Mouse (Mus musculus) forebrain, postnatal 0 days (tissue): ENCODE measurements around the gene Rtf2. TPM values are rescaled to one million over a fixed set of nuclear protein-coding genes. Genes with fewer than 3 reads are reported as not detected.

ENCODE experiments used
- ATAC-seq: fragments of 200-750 bp; cut with Nextera tagmentation; 2 replicates; pipeline ENCODE4 v1.8.0; 2017; ENCODE audit warnings: mild to moderate bottlenecking, moderate library complexity
- DNase-seq: peaks from one replicate; pipeline ENCODE4 v3.0.0-alpha.2; 2015
- H3K27ac ChIP-seq: fragments of 300-500 bp; sonication (generic); 2 replicates; pipeline ENCODE4 v1.5.1; 2014; ENCODE audit warnings: low read depth, mild to moderate bottlenecking, antibody characterized with exemption, low read length, moderate library complexity, mixed read lengths
- H3K27me3 ChIP-seq: fragments of 300-500 bp; sonication (generic); 2 replicates; pipeline ENCODE4 v1.6.1; 2014; ENCODE audit warnings: mild to moderate bottlenecking, low read length, mixed read lengths; ENCODE audit not compliant: insufficient read depth
- H3K36me3 ChIP-seq: fragments of 300-500 bp; sonication (generic); 2 replicates; pipeline ENCODE4 v1.6.1; 2014; ENCODE audit warnings: mild to moderate bottlenecking, moderate library complexity; ENCODE audit not compliant: insufficient read depth
- H3K4me1 ChIP-seq: fragments of 300-500 bp; sonication (generic); 2 replicates; pipeline ENCODE4 v1.6.1; 2014; ENCODE audit warnings: antibody characterized with exemption; ENCODE audit not compliant: insufficient read depth
- H3K4me2 ChIP-seq: fragments of 300-500 bp; sonication (generic); 2 replicates; pipeline ENCODE4 v1.6.1; 2014; ENCODE audit warnings: low read depth, mild to moderate bottlenecking, moderate library complexity
- H3K4me3 ChIP-seq: fragments of 300-500 bp; sonication (generic); 2 replicates; pipeline ENCODE4 v1.5.1; 2014; ENCODE audit warnings: low read depth, low read length, mixed read lengths
- H3K9ac ChIP-seq: fragments of 300-500 bp; sonication (generic); 2 replicates; pipeline ENCODE4 v1.6.1; 2014; ENCODE audit warnings: mild to moderate bottlenecking
- H3K9me3 ChIP-seq: fragments of 300-500 bp; sonication (generic); 2 replicates; pipeline ENCODE4 v1.6.1; 2016; ENCODE audit warnings: low read length
- CTCF ChIP-seq: sonication (generic); IDR thresholded peaks from 2 replicates; pipeline ENCODE4 v1.5.1; 2016; ENCODE audit warnings: antibody characterized with exemption, control low read depth, low read depth
- WGBS: fragments of 180-500 bp; shearing (Covaris S2); extraction: QIAGEN DNeasy Blood & Tissue Kit; methylation state at CpG from one replicate; pipeline ENCODE4 v1.1.7; 2014; 5-methylcytosine and 5-hydroxymethylcytosine counted together
- polyA plus RNA-seq: library from polyadenylated mRNA; unstranded; fragments of >200 nt; fragmentation: Nextera tagmentation; extraction: Ambion mirVana; gene quantifications from 2 replicates; pipeline ENCODE4 v1.2.1, GENCODE M21; 2015
- total RNA-seq: library from RNA; depleted of rRNA; stranded (reverse); fragments of >200 nt; gene quantifications from 2 replicates; pipeline ENCODE4 v1.2.3, GENCODE M21; 2014

Gene Rtf2
- total and polyA plus RNA-seq, 2 experiments from 2014 or later: 84.0 to 99.6 TPM

DNA sequence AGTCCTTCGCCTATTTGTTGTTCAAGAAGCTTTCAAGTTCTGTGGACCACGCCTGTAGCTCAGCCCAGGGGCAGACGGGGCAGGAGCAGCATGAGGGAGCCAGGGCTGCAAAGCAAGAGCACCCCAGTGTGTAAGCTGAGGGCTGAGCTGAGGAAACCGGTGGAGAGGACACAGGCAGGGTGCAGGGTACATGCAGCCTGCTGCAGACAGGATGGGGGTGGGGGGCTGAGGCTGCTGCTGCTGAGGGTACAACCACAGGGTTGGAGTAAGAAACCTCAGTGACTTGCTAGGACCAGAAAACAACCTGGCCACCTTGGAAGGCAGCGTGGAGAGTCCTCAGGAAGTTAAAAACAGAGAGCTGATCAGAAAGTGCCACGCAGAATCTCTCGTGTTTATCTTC is 39.9 kb downstream of the Rtf2 start:
- Histone ChIP-seq H3K27ac (no peak overlapping the region), H3K27me3 (no peaks in the 10 kb centered on the region), H3K9me3 (no peaks in the 10 kb centered on the region), H3K4me3 (no peak overlapping the region), H3K36me3 (no peaks in the 10 kb centered on the region), H3K4me2 (no peak overlapping the region), H3K9ac (no peak overlapping the region), H3K4me1 (no peaks in the 10 kb centered on the region)
- ATAC-seq (no peak), DNase-seq (no peak)
- WGBS: 67% methylated on average over 7 of the region's 7 CpGs
- no peak for TF ChIP-seq CTCF

DNA sequence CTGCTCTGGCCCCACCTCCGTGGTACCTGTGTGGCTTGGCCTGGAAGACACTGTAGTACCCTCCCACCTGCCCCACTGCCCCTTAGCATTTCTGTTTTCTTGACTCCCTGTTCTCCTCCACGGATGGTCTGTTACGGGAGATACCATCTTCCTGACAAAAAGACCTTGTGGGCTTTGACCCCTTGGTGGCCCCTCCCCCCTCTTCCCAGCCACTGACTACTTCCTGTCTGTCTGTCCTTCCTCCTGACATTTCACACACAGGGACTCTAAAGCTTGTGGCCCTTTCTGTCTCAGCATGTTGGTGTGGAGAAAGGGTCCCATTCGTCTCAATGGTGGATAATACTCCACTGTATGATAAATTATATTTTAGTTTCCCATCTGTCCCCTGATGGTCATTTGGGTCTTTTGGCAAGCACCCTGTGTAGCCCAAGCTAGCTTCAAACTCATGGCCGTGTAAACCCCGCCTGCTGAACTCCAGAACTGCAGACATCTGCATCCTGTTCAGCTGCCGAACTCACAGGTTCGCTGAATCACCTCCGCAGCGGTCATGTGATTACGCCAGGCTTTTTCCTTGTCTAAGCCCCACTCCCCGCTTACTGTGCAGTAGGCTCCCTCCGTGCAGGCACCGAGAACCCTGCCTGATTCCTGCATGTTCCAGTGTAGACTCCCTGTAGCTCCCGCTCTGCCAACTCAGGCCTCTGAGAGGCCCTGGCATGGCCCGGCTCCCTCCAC is 41.5 kb downstream of the Rtf2 start:
- no peak overlapping the region for H3K27ac ChIP-seq
- H3K9me3 ChIP-seq: no peaks in the 10 kb centered on the region
- DNase-seq: no peak
- no peak overlapping the region for H3K4me2 ChIP-seq
- no peaks in the 10 kb centered on the region for H3K27me3 ChIP-seq
- H3K9ac ChIP-seq: no peak overlapping the region
- TF ChIP-seq CTCF: no peak
- ATAC-seq: no peak
- 85% methylated on average over 16 of the region's 16 CpGs for WGBS
- H3K36me3 ChIP-seq: no peaks in the 10 kb centered on the region
- no peak overlapping the region for H3K4me3 ChIP-seq
- H3K4me1 ChIP-seq: no peaks in the 10 kb centered on the region

DNA sequence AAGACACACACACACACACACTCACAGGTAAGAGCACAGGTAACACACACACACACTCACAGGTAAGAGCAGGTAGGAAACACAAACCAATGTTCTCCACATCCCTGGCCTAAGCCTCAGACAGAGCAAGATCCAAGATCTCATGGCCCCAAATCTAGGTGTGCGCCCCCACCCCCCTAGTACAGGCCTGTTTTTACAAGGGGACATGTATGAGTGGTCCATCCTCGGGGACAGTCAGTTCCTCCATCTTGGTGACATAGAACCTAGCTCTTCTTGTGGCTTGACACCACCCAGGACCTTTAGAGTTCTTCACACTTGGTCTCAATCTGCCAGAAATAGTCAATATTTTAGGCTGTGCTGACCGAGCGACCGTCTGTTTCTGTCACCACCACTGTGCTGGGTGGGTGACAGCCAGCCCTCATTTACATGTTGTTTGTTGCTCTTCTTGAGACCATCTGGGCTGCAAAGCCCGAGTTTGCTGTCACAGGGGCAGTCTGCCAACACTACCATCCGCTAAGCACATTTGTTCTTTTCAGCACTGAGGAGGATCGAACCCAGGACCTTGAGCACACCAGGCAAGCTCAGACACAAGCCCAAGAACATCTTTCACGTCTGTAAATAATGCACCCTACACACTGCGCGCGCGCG is 43.5 kb downstream of the Rtf2 start:
- WGBS: 61% methylated on average over 14 of the region's 14 CpGs
- TF ChIP-seq CTCF: no peak
- no peaks in the 10 kb centered on the region for H3K27me3 ChIP-seq

DNA sequence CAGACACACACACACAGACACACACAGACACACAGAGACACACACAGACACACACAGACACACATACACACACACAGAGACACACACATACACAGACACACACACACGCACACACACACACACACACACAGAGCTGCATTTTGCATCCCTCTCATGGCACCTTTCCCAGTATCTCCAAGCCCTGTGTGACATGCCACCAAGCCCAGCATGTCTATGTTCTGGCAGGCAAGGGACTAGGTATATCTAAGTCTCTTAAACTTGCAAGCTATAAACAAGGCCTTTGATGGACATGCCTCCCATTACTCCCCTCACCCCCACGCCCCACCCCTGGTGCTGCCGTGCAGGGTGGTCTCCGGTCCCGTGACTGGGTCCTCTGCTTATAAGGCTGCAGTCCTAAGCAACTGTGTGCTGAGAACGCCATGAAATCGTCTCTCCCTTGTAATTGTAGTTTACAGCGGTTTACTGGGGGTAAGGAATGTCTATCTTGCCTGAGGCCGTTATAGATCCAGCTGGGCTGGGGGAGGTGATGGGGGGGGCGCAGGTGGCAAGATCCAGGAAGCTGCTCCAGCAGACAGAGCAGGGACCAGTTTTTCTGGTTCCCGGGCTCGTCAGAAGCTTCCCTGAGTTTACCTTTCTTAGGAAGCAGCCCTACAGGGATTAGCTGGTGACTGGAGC is 44.5 kb downstream of the Rtf2 start:
- Histone ChIP-seq H3K4me3 (no peak overlapping the region), H3K27ac (no peak overlapping the region), H3K27me3 (no peaks in the 10 kb centered on the region), H3K4me1 (no peaks in the 10 kb centered on the region), H3K9ac (no peak overlapping the region), H3K9me3 (no peaks in the 10 kb centered on the region), H3K36me3 (no peaks in the 10 kb centered on the region), H3K4me2 (no peak overlapping the region)
- TF ChIP-seq CTCF: no peak
- DNase-seq (no peak), ATAC-seq (no peak)
- 43% methylated on average over 12 of the region's 12 CpGs for WGBS

More for the DNA sequence above, 43.5 kb downstream of the Rtf2 start:
- no peaks in the 10 kb centered on the region for H3K4me1 ChIP-seq
- no peaks in the 10 kb centered on the region for H3K36me3 ChIP-seq
- H3K4me3 ChIP-seq: no peak overlapping the region
- no peak overlapping the region for H3K27ac ChIP-seq
- H3K9ac ChIP-seq: no peak overlapping the region
- DNase-seq (peak; percentile 84), ATAC-seq (peak; percentile 86)
- no peak overlapping the region for H3K4me2 ChIP-seq
- no peaks in the 10 kb centered on the region for H3K9me3 ChIP-seq

DNA sequence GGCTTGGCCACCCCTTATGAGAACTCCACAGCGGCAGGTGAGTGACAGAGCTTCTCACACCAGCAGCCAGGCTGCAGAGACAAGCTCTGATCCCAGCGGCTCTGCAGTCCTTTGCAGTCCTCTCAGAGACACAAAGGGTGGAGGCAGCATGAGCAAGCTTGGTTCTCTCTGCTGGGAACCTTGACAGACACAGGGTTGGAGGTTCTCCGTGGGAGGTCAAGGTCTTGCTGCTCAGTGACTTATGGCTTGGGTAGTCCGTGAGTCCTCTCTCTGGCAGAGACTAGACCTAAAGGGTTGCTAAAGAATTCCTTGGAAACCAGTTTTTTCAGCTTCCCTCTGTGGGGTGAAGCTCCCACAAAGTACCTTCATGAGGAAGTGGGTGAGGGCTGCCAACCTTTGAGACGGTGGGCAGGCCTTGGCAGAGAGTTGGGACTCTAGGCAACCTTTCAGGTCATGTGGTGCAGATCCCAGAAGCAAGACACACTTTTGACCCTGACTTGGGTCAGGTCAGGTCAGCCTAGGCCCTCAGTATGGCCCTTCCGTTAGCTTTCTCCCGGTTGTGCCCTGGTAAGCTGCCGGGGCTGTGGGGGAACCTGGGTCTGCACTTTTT is 56.5 kb downstream of the Rtf2 start:
- H3K9me3 ChIP-seq: no peaks in the 10 kb centered on the region
- H3K36me3 ChIP-seq: no peaks in the 10 kb centered on the region
- 81% methylated on average over 8 of the region's 8 CpGs for WGBS
- H3K27ac ChIP-seq: no peak overlapping the region
- H3K27me3 ChIP-seq: no peaks in the 10 kb centered on the region
- ATAC-seq (no peak), DNase-seq (no peak)
- no peaks in the 10 kb centered on the region for H3K4me1 ChIP-seq
- H3K4me3 ChIP-seq: no peak overlapping the region
- H3K9ac ChIP-seq: no peak overlapping the region
- TF ChIP-seq CTCF: no peak
- no peak overlapping the region for H3K4me2 ChIP-seq

DNA sequence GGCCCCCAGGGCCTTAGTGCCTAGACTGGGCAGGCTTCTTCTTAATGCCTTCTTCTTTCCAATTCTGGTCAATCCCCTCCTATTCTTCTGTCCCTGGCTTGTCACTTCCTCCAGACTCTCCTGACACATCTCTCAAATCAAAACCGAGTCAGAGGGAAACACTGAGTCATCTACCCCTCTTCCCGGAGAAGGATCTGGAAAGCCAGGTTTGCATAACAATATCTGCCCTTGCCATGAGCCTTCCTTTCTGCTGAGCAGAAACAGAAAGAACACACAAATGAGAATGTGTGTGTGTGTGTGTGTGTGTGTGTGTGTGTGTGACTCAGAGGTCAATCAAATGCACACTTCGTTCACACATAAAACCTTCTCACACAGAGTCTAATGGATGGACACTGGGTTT is 58.5 kb downstream of the Rtf2 start:
- Histone ChIP-seq H3K9me3 (no peaks in the 10 kb centered on the region), H3K4me2 (no peak overlapping the region), H3K4me3 (no peak overlapping the region), H3K27me3 (no peaks in the 10 kb centered on the region), H3K4me1 (no peaks in the 10 kb centered on the region), H3K27ac (no peak overlapping the region), H3K9ac (no peak overlapping the region), H3K36me3 (no peaks in the 10 kb centered on the region)
- ATAC-seq (no peak), DNase-seq (no peak)
- WGBS: 48% methylated on average over 3 of the region's 3 CpGs
- TF ChIP-seq CTCF: no peak
